Mouse (Mus musculus) hindbrain, embryonic 10.5 days (tissue): ENCODE results near the gene Rassf3. TPM values are rescaled to one million over a fixed set of nuclear protein-coding genes. Genes with fewer than 3 reads are reported as not detected.

Experiments
- DNase-seq: peaks from one replicate; pipeline ENCODE4 v3.0.0-alpha.2; 2017; ENCODE audit warnings: low spot score
- H3K27ac ChIP-seq: fragments of 300-500 bp; sonication (generic); 2 replicates; pipeline ENCODE4 v1.5.1; 2016; ENCODE audit warnings: mild to moderate bottlenecking, moderate library complexity
- H3K27me3 ChIP-seq: fragments of 300-500 bp; sonication (generic); 2 replicates; pipeline ENCODE4 v1.6.1; 2016; ENCODE audit warnings: mild to moderate bottlenecking; ENCODE audit not compliant: poor library complexity, insufficient read depth, severe bottlenecking
- H3K36me3 ChIP-seq: fragments of 300-500 bp; sonication (generic); 2 replicates; pipeline ENCODE4 v1.6.1; 2016; ENCODE audit warnings: mild to moderate bottlenecking, moderate library complexity
- H3K4me1 ChIP-seq: fragments of 300-500 bp; sonication (generic); replicated peaks from 2 replicates; pipeline ENCODE4 v1.6.1; 2016; ENCODE audit warnings: mild to moderate bottlenecking
- H3K4me3 ChIP-seq: fragments of 300-500 bp; sonication (generic); 2 replicates; pipeline ENCODE4 v1.5.1; 2016; ENCODE audit warnings: mild to moderate bottlenecking, moderate library complexity
- H3K9me3 ChIP-seq: fragments of 300-500 bp; sonication (generic); 2 replicates; pipeline ENCODE4 v1.6.1; 2016; ENCODE audit warnings: mild to moderate bottlenecking, moderate library complexity
- WGBS: fragments of 180-500 bp; shearing (Covaris S2); methylation state at CpG from one replicate; pipeline ENCODE4 v1.1.7; 2016; 5-methylcytosine and 5-hydroxymethylcytosine counted together
- polyA plus RNA-seq: library from polyadenylated mRNA; unstranded; fragments of >200 nt; fragmentation: Nextera tagmentation; extraction: Ambion mirVana; gene quantifications from 2 replicates; pipeline ENCODE4 v1.2.1, GENCODE M21; 2016

Gene Rassf3
- polyA plus RNA-seq, 1 experiment from 2014 or later, result 8.0 TPM

DNA sequence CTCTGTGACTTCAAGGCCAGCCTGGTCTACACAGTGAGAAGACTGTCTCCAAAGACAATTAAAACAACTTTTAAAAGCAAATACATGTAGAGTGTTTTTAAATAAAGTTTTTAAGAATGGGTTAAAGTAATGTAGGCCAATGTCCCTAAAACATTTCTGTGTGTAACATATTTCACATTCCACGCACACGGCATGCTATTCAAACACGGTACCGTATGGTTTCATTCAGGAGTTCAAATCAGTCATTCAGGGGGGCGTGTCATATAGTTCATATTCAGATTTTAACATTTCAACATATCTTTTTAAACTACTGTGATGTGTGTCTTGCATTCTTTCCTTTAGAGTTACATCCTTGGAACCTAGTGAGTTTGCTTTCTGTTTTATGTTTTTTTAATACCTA, 7.9 kb downstream of the Rassf3 start:
- Histone ChIP-seq H3K27ac (0 out of 2 replicates have a peak overlapping the region, but pooled peaks have one; percentile 3), H3K4me1 (peaks cover 37% of the 10 kb centered on the region), H3K36me3 (no peaks in the 10 kb centered on the region), H3K9me3 (no peaks in the 10 kb centered on the region), H3K4me3 (no peak overlapping the region), H3K27me3 (peaks cover under 1% of the 10 kb centered on the region; the same call in 1 of the 2 replicates)
- DNase-seq, result no peak
- WGBS, result 86% methylated on average over 5 of the region's 5 CpGs

DNA sequence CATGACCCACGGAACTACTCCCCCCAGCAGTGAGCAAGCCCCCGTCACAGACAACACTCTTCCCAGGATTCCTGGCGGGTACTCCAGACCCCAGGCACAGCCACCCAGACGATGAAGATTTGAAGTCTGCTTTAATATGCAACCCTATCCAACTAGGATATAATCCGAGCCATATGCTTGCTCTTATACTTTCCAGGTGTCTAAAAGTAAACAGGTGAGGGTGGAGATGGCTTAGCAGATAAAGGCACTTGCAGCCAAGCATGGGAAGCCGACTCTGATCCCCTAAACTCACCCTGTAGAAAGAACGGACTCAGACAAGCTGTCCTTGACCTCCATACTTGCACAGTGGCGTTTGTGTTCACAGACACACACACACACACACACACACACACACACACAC, 8.4 kb downstream of the Rassf3 start:
- no peaks in the 10 kb centered on the region for H3K27me3 ChIP-seq
- H3K27ac ChIP-seq, result 0 out of 2 replicates have a peak overlapping the region, but pooled peaks have one; percentile 3
- 75% methylated on average over 8 of the region's 8 CpGs for WGBS
- H3K4me3 ChIP-seq, result no peak overlapping the region
- H3K4me1 ChIP-seq, result peaks cover 34% of the 10 kb centered on the region
- no peaks in the 10 kb centered on the region for H3K9me3 ChIP-seq
- DNase-seq, result no peak
- no peaks in the 10 kb centered on the region for H3K36me3 ChIP-seq

DNA sequence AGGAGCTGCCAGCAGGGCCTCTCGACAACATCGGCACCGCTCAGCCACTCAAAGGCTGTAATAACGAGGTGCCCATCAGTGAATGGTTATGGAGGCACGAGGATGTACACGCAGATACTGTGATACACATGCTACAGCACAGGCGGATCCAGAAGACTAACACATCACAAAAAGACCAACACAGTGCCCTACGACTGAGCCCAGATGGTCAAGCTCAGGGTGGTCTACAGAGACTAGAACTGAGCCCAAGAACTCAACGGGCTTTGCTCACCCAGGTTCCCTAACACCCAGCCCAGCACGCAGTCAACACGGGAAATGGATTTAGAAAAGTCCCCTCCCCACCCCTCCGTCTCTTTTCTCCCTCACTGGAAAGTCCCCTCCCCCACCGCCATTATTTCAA, 9.1 kb downstream of the Rassf3 start:
- no peaks in the 10 kb centered on the region for H3K36me3 ChIP-seq
- 81% methylated on average over 13 of the region's 13 CpGs for WGBS
- H3K27ac ChIP-seq, result peak overlapping the region; percentile 8; the same call in 1 of the 2 replicates
- H3K9me3 ChIP-seq, result no peaks in the 10 kb centered on the region
- no peak for DNase-seq
- no peak overlapping the region for H3K4me3 ChIP-seq
- peaks cover 36% of the 10 kb centered on the region for H3K4me1 ChIP-seq
- no peaks in the 10 kb centered on the region for H3K27me3 ChIP-seq

DNA sequence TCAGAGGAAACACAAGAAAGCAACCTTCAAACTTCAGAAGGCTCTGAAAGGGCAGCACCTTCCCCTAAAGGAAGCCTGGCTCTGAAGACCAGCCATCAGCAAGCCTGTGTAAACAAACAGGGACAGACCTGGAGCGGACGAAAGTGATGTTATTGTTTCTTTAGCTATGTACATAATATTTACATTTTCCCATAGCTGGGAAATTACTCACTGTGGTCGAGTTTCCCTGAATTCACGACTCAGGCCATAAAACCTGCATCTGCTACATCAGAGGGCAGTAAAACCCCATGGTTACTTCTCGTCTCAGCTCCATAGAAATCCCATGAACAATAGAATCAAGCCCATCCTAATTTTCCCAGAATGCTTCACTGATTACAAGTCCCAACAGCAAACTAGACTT, 11.1 kb downstream of the Rassf3 start:
- no peak overlapping the region for H3K4me3 ChIP-seq
- no peaks in the 10 kb centered on the region for H3K9me3 ChIP-seq
- WGBS, result 51% methylated on average over 5 of the region's 5 CpGs
- H3K36me3 ChIP-seq, result no peaks in the 10 kb centered on the region
- peaks cover 45% of the 10 kb centered on the region for H3K4me1 ChIP-seq
- H3K27ac ChIP-seq, result peak overlapping the region; percentile 18; the same call in 1 of the 2 replicates
- no peak for DNase-seq
- H3K27me3 ChIP-seq, result no peaks in the 10 kb centered on the region

DNA sequence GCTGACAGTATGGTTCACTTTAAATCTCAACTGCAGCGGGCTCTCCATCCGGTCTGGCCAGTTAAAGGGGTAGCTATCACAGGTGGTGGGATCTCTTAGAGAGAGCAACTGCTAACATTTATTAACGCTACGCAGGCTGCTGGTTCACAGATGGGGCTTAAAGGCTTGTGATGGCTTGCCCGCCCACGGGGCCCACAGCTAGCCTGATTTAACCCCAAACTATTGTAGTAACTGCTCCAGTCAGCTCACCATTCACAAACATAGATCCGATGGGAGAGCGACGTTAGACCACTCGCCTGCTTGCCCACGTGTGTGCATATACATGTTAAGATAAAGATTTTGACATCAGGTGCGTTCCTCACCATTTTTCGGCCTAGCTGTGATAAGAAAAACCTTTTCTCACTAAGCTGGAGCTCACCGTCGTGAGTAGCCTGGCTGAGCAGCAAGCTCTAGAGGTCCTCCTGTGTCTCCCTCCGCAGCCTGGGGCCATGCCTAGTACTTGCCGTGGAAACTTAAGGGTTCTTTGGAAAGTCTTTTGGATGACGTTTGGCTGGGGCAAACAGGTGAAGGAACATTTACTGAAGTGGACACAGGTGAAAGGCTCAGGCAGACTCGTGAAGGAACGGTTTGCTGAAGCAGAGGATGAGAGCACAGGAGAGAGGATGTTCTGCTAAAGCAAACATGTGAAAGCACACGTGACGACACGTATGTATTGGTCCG, 13.8 kb downstream of the Rassf3 start:
- H3K9me3 ChIP-seq, result no peaks in the 10 kb centered on the region
- no peaks in the 10 kb centered on the region for H3K27me3 ChIP-seq
- peaks cover 52% of the 10 kb centered on the region for H3K4me1 ChIP-seq
- 57% methylated on average over 24 of the region's 24 CpGs for WGBS
- no peaks in the 10 kb centered on the region for H3K36me3 ChIP-seq
- H3K27ac ChIP-seq, result peak overlapping the region; percentile 87
- DNase-seq, result no peak
- H3K4me3 ChIP-seq, result peak overlapping the region; percentile 44

DNA sequence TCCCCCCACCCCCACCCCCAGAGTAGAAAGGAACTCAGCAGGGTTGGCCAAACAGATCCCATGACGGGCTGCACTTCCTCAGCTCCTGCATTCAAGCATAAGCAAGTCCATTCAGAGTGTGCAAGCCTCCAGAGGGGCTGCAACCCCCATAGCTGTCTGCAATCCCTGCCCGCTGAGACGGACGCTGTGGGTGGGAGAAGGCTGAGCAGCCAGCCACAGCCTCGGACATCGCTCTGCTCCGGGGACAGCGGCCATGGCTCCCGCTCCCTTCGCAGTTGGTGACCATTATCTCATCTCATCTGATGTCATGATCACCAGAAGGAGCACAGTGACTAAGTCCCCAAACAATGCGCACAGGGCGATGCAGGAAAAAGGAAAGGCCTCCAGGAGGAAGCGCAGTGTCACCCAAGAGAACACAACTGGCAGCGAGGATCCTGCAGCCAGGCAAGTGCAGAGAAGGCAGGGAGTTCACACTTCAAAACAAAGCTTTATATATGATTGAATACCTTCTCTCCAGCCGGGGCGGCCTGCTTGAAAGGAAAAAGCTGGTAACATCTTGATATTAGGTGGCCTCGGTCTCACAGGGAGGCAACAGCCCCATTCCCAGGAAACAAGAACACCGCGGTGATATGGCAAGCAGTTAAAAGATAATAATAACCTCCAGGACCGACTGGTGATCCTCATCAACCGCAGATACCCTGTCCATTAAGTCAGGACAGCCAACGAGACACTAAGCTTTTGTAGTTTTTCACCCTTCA, 14.6 kb downstream of the Rassf3 start:
- peak; percentile 71 for DNase-seq
- Histone ChIP-seq H3K36me3 (no peaks in the 10 kb centered on the region), H3K27me3 (no peaks in the 10 kb centered on the region), H3K4me3 (peak overlapping the region; percentile 44), H3K9me3 (no peaks in the 10 kb centered on the region), H3K27ac (peak overlapping the region; percentile 87), H3K4me1 (peaks cover 48% of the 10 kb centered on the region)
- 7% methylated on average over 22 of the region's 22 CpGs for WGBS

DNA sequence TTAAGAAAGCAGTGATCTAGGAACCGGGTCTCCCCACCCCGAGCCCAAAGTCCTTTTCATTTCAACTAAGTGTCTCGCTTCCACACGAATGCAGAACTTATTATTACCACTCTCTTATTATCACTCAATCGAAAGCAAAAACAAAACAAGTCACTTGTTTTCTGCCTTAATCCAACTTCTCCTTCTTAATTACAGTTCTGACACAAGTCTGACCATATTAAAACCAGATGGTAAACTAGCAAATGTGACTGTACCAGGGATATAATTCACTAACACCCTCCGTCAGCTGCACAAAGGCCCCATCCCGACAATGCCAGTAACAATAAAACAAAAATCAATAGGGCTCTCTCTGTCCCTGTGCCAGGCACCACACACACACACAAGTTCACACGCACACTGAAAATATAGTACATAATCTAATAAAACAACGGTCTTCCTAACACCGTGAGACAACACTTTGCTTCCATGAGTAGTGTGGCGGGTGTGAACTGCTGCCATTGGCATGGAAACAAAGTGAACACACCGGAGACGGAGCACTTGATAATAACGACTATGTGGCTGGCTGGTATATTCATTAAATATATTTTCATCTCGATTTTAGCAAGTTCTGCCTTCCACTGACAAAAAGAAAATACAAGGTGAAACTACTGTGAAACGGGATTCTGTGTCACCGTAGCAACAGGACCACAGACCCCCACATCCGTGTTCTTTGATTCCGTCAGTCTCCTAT, 16.9 kb downstream of the Rassf3 start:
- no peaks in the 10 kb centered on the region for H3K9me3 ChIP-seq
- H3K4me3 ChIP-seq, result no peak overlapping the region
- no peak overlapping the region for H3K27ac ChIP-seq
- DNase-seq, result no peak
- H3K4me1 ChIP-seq, result peaks cover 45% of the 10 kb centered on the region
- no peaks in the 10 kb centered on the region for H3K27me3 ChIP-seq
- H3K36me3 ChIP-seq, result no peaks in the 10 kb centered on the region
- WGBS, result 81% methylated on average over 19 of the region's 19 CpGs

DNA sequence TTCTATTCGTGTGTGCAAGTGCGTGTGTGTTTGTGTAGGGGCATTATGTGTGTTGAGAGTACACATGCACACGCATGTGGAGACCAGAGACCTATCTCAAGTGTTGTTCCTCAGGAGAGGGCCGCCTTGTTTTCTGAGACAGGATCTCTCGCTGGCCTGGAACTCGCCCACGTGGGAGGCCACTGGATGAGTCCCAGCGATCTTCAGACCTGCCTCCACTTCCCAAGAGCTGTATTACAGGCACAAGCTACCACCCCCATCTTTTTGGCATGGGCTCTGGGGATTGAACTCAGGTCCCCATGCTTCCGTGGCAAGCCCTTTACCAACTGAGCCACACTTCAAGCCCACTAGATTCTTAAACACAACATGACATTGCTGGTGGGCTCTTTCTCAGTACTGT, 17.7 kb downstream of the Rassf3 start:
- Histone ChIP-seq H3K9me3 (no peaks in the 10 kb centered on the region), H3K27me3 (no peaks in the 10 kb centered on the region), H3K4me1 (peaks cover 42% of the 10 kb centered on the region), H3K36me3 (no peaks in the 10 kb centered on the region), H3K4me3 (no peak overlapping the region), H3K27ac (no peak overlapping the region)
- no peak for DNase-seq
- WGBS, result 91% methylated on average over 9 of the region's 9 CpGs

DNA sequence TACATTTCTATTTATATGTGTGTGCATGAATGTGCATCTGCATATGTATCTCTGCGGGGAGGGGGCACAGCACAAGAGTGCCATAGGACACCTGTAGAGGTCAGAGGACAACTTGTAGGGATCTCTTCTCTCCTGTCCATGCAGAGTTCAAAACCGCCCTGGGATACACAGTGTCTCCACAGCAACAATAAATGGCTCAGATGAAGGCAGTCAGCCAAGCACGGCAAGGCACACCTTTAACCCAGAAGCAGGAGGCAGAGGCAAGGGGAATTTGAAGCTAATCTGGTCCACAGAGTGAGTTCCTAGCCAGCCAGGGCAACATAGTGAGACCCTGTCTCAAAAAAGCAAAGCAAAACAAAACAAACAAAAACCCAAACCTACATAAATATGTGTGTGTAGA, 18.8 kb downstream of the Rassf3 start:
- Histone ChIP-seq H3K27ac (no peak overlapping the region), H3K27me3 (no peaks in the 10 kb centered on the region), H3K4me3 (no peak overlapping the region), H3K4me1 (peaks cover 38% of the 10 kb centered on the region), H3K36me3 (no peaks in the 10 kb centered on the region), H3K9me3 (no peaks in the 10 kb centered on the region)
- 82% methylated on average over 3 of the region's 3 CpGs for WGBS
- DNase-seq, result no peak

DNA sequence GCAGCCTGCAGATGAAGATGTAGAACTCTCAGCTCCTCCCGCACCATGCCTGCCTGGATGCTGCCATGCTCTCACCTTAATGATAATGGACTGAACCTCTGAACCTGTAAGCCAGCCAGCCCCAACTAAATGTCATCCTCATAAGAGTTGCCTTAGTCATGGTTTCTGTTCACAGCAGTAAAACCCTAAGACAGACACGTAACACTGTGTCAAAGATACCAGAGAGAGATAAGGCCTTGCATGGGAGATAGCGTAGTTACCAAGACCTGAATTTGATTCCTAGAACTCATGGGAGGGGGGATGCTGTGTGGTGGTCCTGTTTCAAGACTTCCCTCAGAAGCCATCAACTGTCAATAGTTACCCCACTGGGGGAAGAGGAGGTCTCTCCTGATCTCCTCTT, 20.6 kb downstream of the Rassf3 start:
- Histone ChIP-seq H3K4me1 (peaks cover 19% of the 10 kb centered on the region), H3K27ac (no peak overlapping the region), H3K27me3 (no peaks in the 10 kb centered on the region), H3K9me3 (no peaks in the 10 kb centered on the region), H3K36me3 (no peaks in the 10 kb centered on the region), H3K4me3 (no peak overlapping the region)
- DNase-seq, result no peak
- WGBS, result 96% methylated on average over 3 of the region's 3 CpGs

DNA sequence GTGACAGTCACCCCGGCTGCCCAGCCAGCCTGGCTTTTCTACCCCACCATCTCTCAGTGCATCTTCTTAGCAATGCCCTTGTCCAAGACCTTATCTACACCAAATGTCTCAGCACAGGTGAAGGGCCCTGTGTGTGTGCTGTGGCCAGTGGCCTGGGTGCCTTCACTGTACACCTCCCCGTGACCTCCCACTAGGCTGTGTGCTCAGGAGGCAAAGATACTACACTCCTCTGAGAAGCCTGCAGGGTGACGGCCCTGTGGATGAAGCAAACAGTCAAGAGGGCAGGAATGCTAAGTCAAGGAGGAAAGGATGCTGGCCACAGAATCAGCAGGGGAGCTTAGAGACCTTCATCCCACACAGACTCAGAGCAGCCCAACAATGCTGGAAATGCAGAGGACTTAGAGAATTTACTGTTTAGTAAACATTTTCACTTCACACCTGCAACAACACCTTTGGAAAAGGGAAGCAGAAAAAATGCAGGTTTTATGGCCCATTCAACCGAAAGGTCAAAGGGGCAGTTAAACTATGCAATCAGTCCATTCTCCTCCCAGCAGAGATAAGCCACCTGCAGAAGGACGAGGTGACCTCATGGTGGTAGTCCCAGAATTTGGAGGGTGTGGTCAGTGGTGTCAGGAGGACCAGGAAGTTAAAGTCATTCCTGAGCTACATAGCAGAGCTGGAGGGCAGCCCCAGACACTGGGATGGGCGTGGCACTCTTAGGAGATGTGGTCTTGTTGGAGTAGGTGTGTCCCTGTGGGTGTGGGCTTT, 21.3 kb downstream of the Rassf3 start:
- Histone ChIP-seq H3K36me3 (no peaks in the 10 kb centered on the region), H3K27ac (no peak overlapping the region; the same call in 1 of the 2 replicates), H3K27me3 (no peaks in the 10 kb centered on the region), H3K9me3 (no peaks in the 10 kb centered on the region), H3K4me1 (peaks cover 19% of the 10 kb centered on the region), H3K4me3 (no peak overlapping the region)
- no peak for DNase-seq
- WGBS, result 76% methylated on average over 6 of the region's 6 CpGs

DNA sequence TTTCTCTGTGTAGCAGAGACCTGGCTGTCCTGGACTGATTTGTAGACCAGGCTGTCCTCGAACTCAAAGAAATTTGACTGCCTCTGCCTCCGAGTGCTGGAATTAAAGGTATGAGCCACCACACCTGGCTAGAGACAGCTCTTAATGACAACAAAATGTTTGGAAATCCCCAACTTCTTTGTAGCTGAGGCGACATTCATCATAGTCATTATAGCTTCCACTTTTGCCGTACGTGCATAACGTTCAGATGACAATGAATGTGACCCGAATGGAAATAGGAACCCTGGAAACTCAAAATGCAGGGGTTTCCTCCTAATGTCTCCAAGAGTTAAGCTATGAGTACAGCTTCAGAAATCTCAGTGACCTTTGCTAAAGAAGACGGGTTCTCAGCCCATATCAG, 22.1 kb downstream of the Rassf3 start:
- H3K27ac ChIP-seq, result no peak overlapping the region
- no peaks in the 10 kb centered on the region for H3K36me3 ChIP-seq
- H3K27me3 ChIP-seq, result no peaks in the 10 kb centered on the region
- no peak overlapping the region for H3K4me3 ChIP-seq
- WGBS, result 89% methylated on average over 8 of the region's 8 CpGs
- H3K9me3 ChIP-seq, result no peaks in the 10 kb centered on the region
- no peak for DNase-seq
- peaks cover 11% of the 10 kb centered on the region for H3K4me1 ChIP-seq
